8 mouse cellular contexts compared by ENCODE assay signal in genomic region chr2:113757525-113758310, GRCm38 (mm10). TPM values are rescaled to one million over a fixed set of nuclear protein-coding genes. Genes with fewer than 3 reads are reported as not detected.
DNase-seq lines count a peak whose midpoint lies in the region; ATAC-seq and TF ChIP-seq lines count a peak whose summit lies in the region.

No protein-coding gene starts in this region.

- no peak overlapping the region for H3K27ac ChIP-seq in layer of hippocampus, adult 2 months
- no peak overlapping the region for H3K27ac ChIP-seq in limb, embryonic 13.5 days

- WGBS in limb, embryonic 13.5 days = 0% methylated on average over 47 of the region's 47 CpGs

- no peaks in the 10 kb centered on the region for H3K9me3 ChIP-seq in limb, embryonic 13.5 days

- H3K4me2 ChIP-seq in limb, embryonic 13.5 days (replicated peaks) = peak overlapping the region; percentile 96

- H3K9ac ChIP-seq in limb, embryonic 13.5 days = peak overlapping the region; percentile 63

- peaks cover 54% of the 10 kb centered on the region for H3K27me3 ChIP-seq in limb, embryonic 13.5 days

- peak overlapping the region; percentile 52 for H3K4me3 ChIP-seq in layer of hippocampus, adult 2 months
- H3K4me3 ChIP-seq in limb, embryonic 13.5 days = peak overlapping the region; percentile 57

- peak in 1 of 2 experiments; percentile 41 for DNase-seq in layer of hippocampus, adult 2 months (ENCODE audit: low spot score in 2 of 2)
- no peak for DNase-seq in layer of hippocampus, adult 9-10 months (ENCODE audit: low spot score)
- DNase-seq in embryo, embryonic 10 days (ENCODE audit: low spot score) = peak; percentile 76
- DNase-seq in heart, postnatal 4 days = peak; percentile 5
- DNase-seq in retina, embryonic 14.5 days (ENCODE audit: low spot score) = peak; percentile 64
- no peak for DNase-seq in lung, postnatal 14 days

- ATAC-seq in limb, embryonic 13.5 days (ENCODE audit: low FRiP score, low read depth) = peak; percentile 30
- ATAC-seq in CD4-positive, CD25-positive, alpha-beta regulatory T cell, adult 4 months = no peak

- TF ChIP-seq CTCF in layer of hippocampus, adult 2 months (conservative IDR thresholded peaks at IDR 0.05) = no peak

- no peaks in the 10 kb centered on the region for H3K36me3 ChIP-seq in limb, embryonic 13.5 days

- H3K4me1 ChIP-seq in limb, embryonic 13.5 days = peaks cover 25% of the 10 kb centered on the region

RNA-seq across cellular contexts. Expression of gene Grem1, which starts 0.7 kb away (rescaled TPM):
- total RNA-seq in layer of hippocampus, adult 2 months (2021) = 1 to 10 TPM; 4.6 to 5.0 TPM
- not detected for total RNA-seq in heart, postnatal 4 days (2021)
- 3.3 and 4.1 TPM in 2 replicates for polyA plus RNA-seq in limb, embryonic 13.5 days (2015; fragmentation: Nextera tagmentation; extraction: Ambion mirVana)
- polyA plus RNA-seq in CD4-positive, CD25-positive, alpha-beta regulatory T cell, adult 4 months (2017; shearing (Covaris generic)) = not detected

Comparison
In these comparisons a context has a peak if more than half of its experiments do, and no peak if none do; other contexts are left out.
1. DNase-seq: peak in embryo, embryonic 10 days (single experiment), heart, postnatal 4 days (single experiment) and retina, embryonic 14.5 days (single experiment); none in layer of hippocampus, adult 9-10 months (single experiment) and lung, postnatal 14 days (single experiment).
2. RNA of gene Grem1, which starts 0.7 kb away (total RNA-seq): 4.6 to 5.0 TPM in layer of hippocampus, adult 2 months; not detected in heart, postnatal 4 days; every median in the first group is over 4 times any median in the second.